Mouse (Mus musculus) liver, adult 2 months (tissue): Measurements from ENCODE around the gene Olfr508. TPM values are rescaled to one million over a fixed set of nuclear protein-coding genes. Genes with fewer than 3 reads are reported as not detected.
"Not testable (repeated sequence)": the region's sequence is repeated elsewhere in the genome, so short reads cannot be mapped to it uniquely, and the experiment has no call there.

Source experiments
- DNase-seq: peaks from one replicate; pipeline ENCODE4 v3.0.0-alpha.2; 2011; ENCODE audit warnings: low read depth, low spot score; ENCODE audit errors: extremely low read depth
- H3K27ac ChIP-seq: fragments of 200-500 bp; replicated peaks from 2 replicates; pipeline ENCODE4 v1.5.1; 2012; ENCODE audit warnings: low read depth, mild to moderate bottlenecking, control low read depth, inconsistent platforms, low read length; ENCODE audit not compliant: insufficient read depth
- H3K27me3 ChIP-seq: fragments of 200-500 bp; 2 replicates; pipeline ENCODE4 v1.6.1; 2012; ENCODE audit warnings: mild to moderate bottlenecking, moderate library complexity, low read length, inconsistent platforms; ENCODE audit not compliant: control insufficient read depth, insufficient read depth
- H3K36me3 ChIP-seq: fragments of 200-500 bp; 2 replicates; pipeline ENCODE4 v1.6.1; 2012; ENCODE audit warnings: low read length, inconsistent platforms; ENCODE audit not compliant: control insufficient read depth, insufficient read depth
- H3K4me1 ChIP-seq: fragments of 200-500 bp; 2 replicates; pipeline ENCODE4 v1.6.1; 2011; ENCODE audit warnings: low read length; ENCODE audit not compliant: control insufficient read depth, insufficient read depth
- H3K4me3 ChIP-seq: fragments of 200-500 bp; 2 replicates; pipeline ENCODE4 v1.5.1; 2011; ENCODE audit warnings: low read depth, mild to moderate bottlenecking, control low read depth, low read length, moderate library complexity; ENCODE audit not compliant: insufficient read depth
- H3K79me2 ChIP-seq: fragments of 200-500 bp; 2 replicates; pipeline ENCODE4 v1.6.1; 2012; ENCODE audit warnings: inconsistent platforms, mild to moderate bottlenecking, low read length, moderate library complexity; ENCODE audit not compliant: control insufficient read depth, insufficient read depth
- H3K9ac ChIP-seq: fragments of 200-500 bp; 2 replicates; pipeline ENCODE4 v1.6.1; 2012; ENCODE audit warnings: low read depth, mild to moderate bottlenecking, control low read depth, inconsistent platforms, low read length
- CTCF ChIP-seq: fragments of 200-500 bp; IDR thresholded peaks from 2 replicates; pipeline ENCODE4 v1.5.1; 2011; ENCODE audit warnings: low read depth, low read length, control low read depth
- POLR2A ChIP-seq: fragments of 200-500 bp; IDR thresholded peaks from 2 replicates; pipeline ENCODE4 v1.6.1; 2011; ENCODE audit warnings: low read length, control low read depth; ENCODE audit not compliant: insufficient read depth; ENCODE audit errors: extremely low read depth
- WGBS: fragments of 180-500 bp; shearing (Covaris S2); methylation state at CpG from one replicate; pipeline ENCODE4 v1.1.7; 2018; 5-methylcytosine and 5-hydroxymethylcytosine counted together
- polyA plus RNA-seq: library from polyadenylated mRNA; depleted of rRNA; stranded (reverse); fragments of >200 nt; gene quantifications from 2 replicates; pipeline ENCODE4 v1.2.3, GENCODE M21; 2012; rRNA removed
- total RNA-seq: library from RNA; depleted of rRNA; stranded (reverse); fragments of >200 nt; gene quantifications from 2 replicates; pipeline ENCODE4 v1.2.3, GENCODE M21; 2014; rRNA removed

The Olfr508 gene
- total RNA-seq (not detected in 2 replicates), polyA plus RNA-seq (not detected in 2 replicates)

GRCm38 (mm10) chr7:108629694-108630093 is at the start of gene Olfr508:
Gene Olfr508 (plus strand): TSS chr7:108629994.
- Histone ChIP-seq H3K36me3 (no peaks in the 10 kb centered on the region), H3K9ac (no peak within 1 kb of the TSS), H3K27me3 (no peaks in the 10 kb centered on the region), H3K4me1 (no peaks in the 10 kb centered on the region), H3K27ac (no peak within 1 kb of the TSS), H3K4me3 (no peak within 1 kb of the TSS), H3K79me2 (no peaks in the 10 kb centered on the region)
- WGBS, result 66% methylated on average over 3 of the region's 3 CpGs
- TF ChIP-seq POLR2A, result no peak
- TF ChIP-seq CTCF, result no peak
- DNase-seq, result no peak

GRCm38 (mm10) chr7:108589797-108590196 is 40.0 kb upstream of the Olfr508 start:
- Histone ChIP-seq H3K36me3 (no peaks in the 10 kb centered on the region), H3K4me1 (no peaks in the 10 kb centered on the region), H3K4me3 (no peak overlapping the region), H3K9ac (no peak overlapping the region), H3K27ac (no peak overlapping the region), H3K79me2 (no peaks in the 10 kb centered on the region), H3K27me3 (no peaks in the 10 kb centered on the region)
- no peak for TF ChIP-seq CTCF
- no peak for TF ChIP-seq POLR2A
- 100% methylated on average over 1 of the region's 1 CpGs for WGBS
- no peak for DNase-seq

- 60% methylated on average over 3 of the region's 3 CpGs for WGBS
- H3K36me3 ChIP-seq, H3K27me3 ChIP-seq, H3K9ac ChIP-seq, H3K4me1 ChIP-seq, DNase-seq, H3K27ac ChIP-seq, H3K79me2 ChIP-seq, H3K4me3 ChIP-seq: not testable (repeated sequence)
Measured at GRCm38 (mm10) chr7:108601916-108602315, 27.9 kb upstream of the Olfr508 start.

GRCm38 (mm10) chr7:108610487-108610886 is 19.3 kb upstream of the Olfr508 start, which contains the start of gene Olfr506:
Gene Olfr506 (plus strand): TSS chr7:108610787.
- Histone ChIP-seq H3K27me3 (no peaks in the 10 kb centered on the region), H3K4me1 (no peaks in the 10 kb centered on the region), H3K36me3 (no peaks in the 10 kb centered on the region), H3K27ac (no peak within 1 kb of the TSS), H3K4me3 (no peak within 1 kb of the TSS), H3K9ac (no peak within 1 kb of the TSS), H3K79me2 (no peaks in the 10 kb centered on the region)
- TF ChIP-seq CTCF, result no peak
- no peak for TF ChIP-seq POLR2A
- no peak for DNase-seq

- Histone ChIP-seq H3K79me2 (no peaks in the 10 kb centered on the region), H3K4me3 (no peak overlapping the region), H3K27me3 (no peaks in the 10 kb centered on the region), H3K4me1 (no peaks in the 10 kb centered on the region), H3K36me3 (no peaks in the 10 kb centered on the region), H3K27ac (no peak overlapping the region), H3K9ac (no peak overlapping the region)
- no peak for DNase-seq
- TF ChIP-seq POLR2A (no peak), CTCF (no peak)
- 82% methylated on average over 2 of the region's 2 CpGs for WGBS
Measured at GRCm38 (mm10) chr7:108614110-108614509, 15.7 kb upstream of the Olfr508 start.

GRCm38 (mm10) chr7:108616781-108617180 is 13.0 kb upstream of the Olfr508 start:
- H3K9ac ChIP-seq, DNase-seq, H3K27me3 ChIP-seq, H3K36me3 ChIP-seq, H3K27ac ChIP-seq, H3K4me3 ChIP-seq, H3K79me2 ChIP-seq, H3K4me1 ChIP-seq: not testable (repeated sequence)
- WGBS, result 58% methylated on average over 3 of the region's 3 CpGs

- TF ChIP-seq CTCF (no peak), POLR2A (no peak)
- Histone ChIP-seq H3K36me3 (no peaks in the 10 kb centered on the region), H3K9ac (no peak within 1 kb of the TSS), H3K4me3 (no peak within 1 kb of the TSS), H3K4me1 (no peaks in the 10 kb centered on the region), H3K27ac (no peak within 1 kb of the TSS), H3K27me3 (no peaks in the 10 kb centered on the region), H3K79me2 (no peaks in the 10 kb centered on the region)
- 56% methylated on average over 2 of the region's 2 CpGs for WGBS
- no peak for DNase-seq
Measured at GRCm38 (mm10) chr7:108621514-108621913, 8.3 kb upstream of the Olfr508 start, which contains the start of gene Olfr507. Gene Olfr507 (plus strand): TSS chr7:108621814.
